Mouse (Mus musculus): ENCODE results near the gene Adat3. TPM values are rescaled to one million over a fixed set of nuclear protein-coding genes. Genes with fewer than 3 reads are reported as not detected.
A peak's percentile ranks its signal among the peaks of the same experiment; 100 is the strongest.

Adat3 gene
- total RNA-seq, 1 experiment: 12.7 TPM

- H3K9me3 ChIP-seq (ENCODE audit: control insufficient read depth, insufficient read depth, low read depth, low read length): no peaks in the 10 kb centered on the region
- TF ChIP-seq ZNF384 (IDR thresholded peaks at IDR 0.05; ENCODE audit: low read depth, low read length) (no peak), ZC3H11A (IDR thresholded peaks at IDR 0.05; ENCODE audit: borderline replicate concordance, low read depth, low read length) (no peak), CHD2 (IDR thresholded peaks at IDR 0.05; ENCODE audit: low read depth, low read length) (no peak), MAFK (IDR thresholded peaks at IDR 0.05; ENCODE audit: insufficient read depth, low read depth, low read length) (no peak), HCFC1 (IDR thresholded peaks at IDR 0.05; ENCODE audit: borderline replicate concordance, insufficient read depth, low read length) (no peak)
- H3K4me1 ChIP-seq (ENCODE audit: control insufficient read depth in 2 of 2, insufficient read depth in 2 of 2, low read length in 2 of 2, poor library complexity in 1 of 2): peaks cover 6 to 36% of the 10 kb centered on the region in 2 experiments
- in situ Hi-C loops (cut with MboI; ENCODE audit: low sequenced_read_pairs in 2 of 2, unreplicated experiment in 2 of 2): no loop called here
- H3K27ac ChIP-seq (ENCODE audit: insufficient read depth, low read depth, low read length, poor library complexity, severe bottlenecking): peak overlapping the region; percentile 83
- peak overlapping the region; percentile 95 for H3K9ac ChIP-seq (ENCODE audit: insufficient read depth, low read depth, low read length, poor library complexity, severe bottlenecking)
- no peak for DNase-seq (ENCODE audit: low read depth, low spot score)
- H3K4me3 ChIP-seq (ENCODE audit: insufficient read depth in 1 of 2, low read depth in 1 of 2, low read length in 2 of 2, poor library complexity in 1 of 2, severe bottlenecking in 1 of 2): peak overlapping the region; percentile 96
- 0 out of 2 replicates have a peak, but pooled peaks cover 2% of the 10 kb centered on the region for H3K36me3 ChIP-seq (ENCODE audit: control insufficient read depth, insufficient read depth, low read length, poor library complexity, severe bottlenecking)
Observed at GRCm38 (mm10) chr10:80576351-80577194, 26.1 kb upstream of the Adat3 start.

GRCm38 (mm10) chr10:80577195-80578130, 25.2 kb upstream of the Adat3 start, which contains the start of gene Klf16:
Gene Klf16 (minus strand): TSS chr10:80577321.
- H3K27ac ChIP-seq (ENCODE audit: insufficient read depth, low read depth, low read length, poor library complexity, severe bottlenecking): peak within 1 kb of the TSS; percentile 83
- H3K36me3 ChIP-seq (ENCODE audit: control insufficient read depth, insufficient read depth, low read length, poor library complexity, severe bottlenecking): peaks cover 2% of the 10 kb centered on the region; the same call in 1 of the 2 replicates
- peak; percentile 89 for DNase-seq (ENCODE audit: low read depth, low spot score)
- H3K4me3 ChIP-seq (ENCODE audit: insufficient read depth in 1 of 2, low read depth in 1 of 2, low read length in 2 of 2, poor library complexity in 1 of 2, severe bottlenecking in 1 of 2): peak within 1 kb of the TSS; percentile 96
- TF ChIP-seq CHD2 (IDR thresholded peaks at IDR 0.05; ENCODE audit: low read depth, low read length) (no peak), MAFK (IDR thresholded peaks at IDR 0.05; ENCODE audit: insufficient read depth, low read depth, low read length) (no peak), HCFC1 (IDR thresholded peaks at IDR 0.05; ENCODE audit: borderline replicate concordance, insufficient read depth, low read length) (0 out of 2 replicates have a peak, but pooled peaks have one; percentile 20), ZNF384 (IDR thresholded peaks at IDR 0.05; ENCODE audit: low read depth, low read length) (no peak), ZC3H11A (IDR thresholded peaks at IDR 0.05; ENCODE audit: borderline replicate concordance, low read depth, low read length) (no peak)
- peaks cover 4 to 30% of the 10 kb centered on the region in 2 experiments; a peak in 3 of 4 replicates for H3K4me1 ChIP-seq (ENCODE audit: control insufficient read depth in 2 of 2, insufficient read depth in 2 of 2, low read length in 2 of 2, poor library complexity in 1 of 2)
- H3K9ac ChIP-seq (ENCODE audit: insufficient read depth, low read depth, low read length, poor library complexity, severe bottlenecking): peak within 1 kb of the TSS; percentile 95
- no peaks in the 10 kb centered on the region for H3K9me3 ChIP-seq (ENCODE audit: control insufficient read depth, insufficient read depth, low read depth, low read length)
- in situ Hi-C loops (cut with MboI; ENCODE audit: low sequenced_read_pairs in 2 of 2, unreplicated experiment in 2 of 2): no loop called here

- in situ Hi-C loops (cut with MboI; ENCODE audit: low sequenced_read_pairs in 2 of 2, unreplicated experiment in 2 of 2): no loop called here
- Histone ChIP-seq H3K9me3 (ENCODE audit: control insufficient read depth, insufficient read depth, low read depth, low read length) (no peaks in the 10 kb centered on the region), H3K4me1 (ENCODE audit: control insufficient read depth in 2 of 2, insufficient read depth in 2 of 2, low read length in 2 of 2, poor library complexity in 1 of 2) (peaks cover 4 to 28% of the 10 kb centered on the region in 2 experiments; a peak in 3 of 4 replicates), H3K36me3 (ENCODE audit: control insufficient read depth, insufficient read depth, low read length, poor library complexity, severe bottlenecking) (peaks cover 2% of the 10 kb centered on the region; the same call in 1 of the 2 replicates), H3K9ac (ENCODE audit: insufficient read depth, low read depth, low read length, poor library complexity, severe bottlenecking) (peak overlapping the region; percentile 81), H3K4me3 (ENCODE audit: insufficient read depth in 1 of 2, low read depth in 1 of 2, low read length in 2 of 2, poor library complexity in 1 of 2, severe bottlenecking in 1 of 2) (peak overlapping the region; percentile 96), H3K27ac (ENCODE audit: insufficient read depth, low read depth, low read length, poor library complexity, severe bottlenecking) (peak overlapping the region; percentile 79)
- TF ChIP-seq ZC3H11A (IDR thresholded peaks at IDR 0.05; ENCODE audit: borderline replicate concordance, low read depth, low read length) (0 out of 2 replicates have a peak, but pooled peaks have one; percentile 1), MAFK (IDR thresholded peaks at IDR 0.05; ENCODE audit: insufficient read depth, low read depth, low read length) (no peak), HCFC1 (IDR thresholded peaks at IDR 0.05; ENCODE audit: borderline replicate concordance, insufficient read depth, low read length) (no peak), ZNF384 (IDR thresholded peaks at IDR 0.05; ENCODE audit: low read depth, low read length) (no peak), CHD2 (IDR thresholded peaks at IDR 0.05; ENCODE audit: low read depth, low read length) (no peak)
- DNase-seq (ENCODE audit: low read depth, low spot score): peak; percentile 75
Observed at GRCm38 (mm10) chr10:80578131-80578750, 24.4 kb upstream of the Adat3 start.

- in situ Hi-C loops (cut with MboI; ENCODE audit: low sequenced_read_pairs in 2 of 2, unreplicated experiment in 2 of 2): no loop called here
- TF ChIP-seq ZC3H11A (IDR thresholded peaks at IDR 0.05; ENCODE audit: borderline replicate concordance, low read depth, low read length) (no peak), HCFC1 (IDR thresholded peaks at IDR 0.05; ENCODE audit: borderline replicate concordance, insufficient read depth, low read length) (no peak), MAFK (IDR thresholded peaks at IDR 0.05; ENCODE audit: insufficient read depth, low read depth, low read length) (no peak), ZNF384 (IDR thresholded peaks at IDR 0.05; ENCODE audit: low read depth, low read length) (no peak), CHD2 (IDR thresholded peaks at IDR 0.05; ENCODE audit: low read depth, low read length) (no peak)
- Histone ChIP-seq H3K4me3 (ENCODE audit: insufficient read depth in 1 of 2, low read depth in 1 of 2, low read length in 2 of 2, poor library complexity in 1 of 2, severe bottlenecking in 1 of 2) (peak overlapping the region; percentile 96), H3K9me3 (ENCODE audit: control insufficient read depth, insufficient read depth, low read depth, low read length) (no peaks in the 10 kb centered on the region), H3K27ac (ENCODE audit: insufficient read depth, low read depth, low read length, poor library complexity, severe bottlenecking) (peak overlapping the region; percentile 6; the same call in 1 of the 2 replicates), H3K36me3 (ENCODE audit: control insufficient read depth, insufficient read depth, low read length, poor library complexity, severe bottlenecking) (no peaks in the 10 kb centered on the region; the same call in 1 of the 2 replicates), H3K4me1 (ENCODE audit: control insufficient read depth in 2 of 2, insufficient read depth in 2 of 2, low read length in 2 of 2, poor library complexity in 1 of 2) (peaks cover 4 to 21% of the 10 kb centered on the region in 2 experiments; a peak in 3 of 4 replicates), H3K9ac (ENCODE audit: insufficient read depth, low read depth, low read length, poor library complexity, severe bottlenecking) (peak overlapping the region; percentile 56)
- DNase-seq (ENCODE audit: low read depth, low spot score): peak; percentile 83
Observed at GRCm38 (mm10) chr10:80578911-80579310, 23.8 kb upstream of the Adat3 start.

All from ES-E14 (cell line).